Mouse (Mus musculus) spleen, postnatal 36 days (tissue): ENCODE measurements around the gene Ikzf5.
"Not testable (repeated sequence)": the region's sequence is repeated elsewhere in the genome, so short reads cannot be mapped to it uniquely, and the experiment has no call there.

Source experiments
- DNase-seq, 2 experiments: peaks; one replicate each; pipeline ENCODE4 v3.0.0; 2022; ENCODE audit warnings: low spot score in 2 of 2, mixed read lengths in 1 of 2

The Ikzf5 gene

GRCm38 (mm10) chr7:131410416-131411058 is at the start of gene Ikzf5, which contains the start of gene Acadsb:
Ikzf5 (minus strand) TSS chr7:131410521.
Acadsb (plus strand) TSS chr7:131410601.
- peak; percentile 99 for DNase-seq

GRCm38 (mm10) chr7:131456714-131457113 is 46.4 kb upstream of the Ikzf5 start:
- no peak for DNase-seq

- no peak for DNase-seq
Observed at GRCm38 (mm10) chr7:131437051-131437450, 26.7 kb upstream of the Ikzf5 start.

- DNase-seq, result no peak
Observed at GRCm38 (mm10) chr7:131434276-131434675, 24.0 kb upstream of the Ikzf5 start.

- DNase-seq, result no peak
Observed at GRCm38 (mm10) chr7:131432244-131432643, 21.9 kb upstream of the Ikzf5 start.

- DNase-seq, result no peak
Observed at GRCm38 (mm10) chr7:131427331-131427730, 17.0 kb upstream of the Ikzf5 start.

GRCm38 (mm10) chr7:131424912-131425311 is 14.6 kb upstream of the Ikzf5 start:
- DNase-seq, result peak in 1 of 2 experiments; percentile 22

- no peak for DNase-seq
Observed at GRCm38 (mm10) chr7:131417605-131418004, 7.3 kb upstream of the Ikzf5 start.

- DNase-seq, result not testable (repeated sequence)
Observed at GRCm38 (mm10) chr7:131416742-131417141, 6.4 kb upstream of the Ikzf5 start.

- DNase-seq, result no peak
Observed at GRCm38 (mm10) chr7:131411941-131412270, 1.6 kb upstream of the Ikzf5 start.

- DNase-seq, result no peak
Observed at GRCm38 (mm10) chr7:131411221-131411940, 1.1 kb upstream of the Ikzf5 start.

- no peak for DNase-seq
Observed at GRCm38 (mm10) chr7:131409988-131410385, 334 bp downstream of the Ikzf5 start.

- no peak for DNase-seq
Observed at GRCm38 (mm10) chr7:131409321-131409987, 867 bp downstream of the Ikzf5 start.

GRCm38 (mm10) chr7:131391761-131392160 is 18.6 kb downstream of the Ikzf5 start:
- not testable (repeated sequence) for DNase-seq

- no peak for DNase-seq
Observed at GRCm38 (mm10) chr7:131371880-131372651, 38.3 kb downstream of the Ikzf5 start.

GRCm38 (mm10) chr7:131371470-131371860 is 38.9 kb downstream of the Ikzf5 start:
- no peak for DNase-seq

GRCm38 (mm10) chr7:131370648-131371469 is 39.5 kb downstream of the Ikzf5 start, which contains the start of gene Pstk:
Pstk (plus strand) TSS chr7:131371141.
- DNase-seq, result peak; percentile 85 to 86

- DNase-seq, result no peak
Observed at GRCm38 (mm10) chr7:131364131-131364530, 46.2 kb downstream of the Ikzf5 start.

GRCm38 (mm10) chr7:131362615-131363300 is 47.6 kb downstream of the Ikzf5 start, which contains the start of gene 2310057M21Rik:
2310057M21Rik (minus strand) TSS chr7:131362759.
- DNase-seq, result peak; percentile 78 to 85

GRCm38 (mm10) chr7:131362269-131362614 is 48.1 kb downstream of the Ikzf5 start:
- DNase-seq, result no peak
